Mouse (Mus musculus): ENCODE results near the gene Elac2.

The Elac2 gene

DNA sequence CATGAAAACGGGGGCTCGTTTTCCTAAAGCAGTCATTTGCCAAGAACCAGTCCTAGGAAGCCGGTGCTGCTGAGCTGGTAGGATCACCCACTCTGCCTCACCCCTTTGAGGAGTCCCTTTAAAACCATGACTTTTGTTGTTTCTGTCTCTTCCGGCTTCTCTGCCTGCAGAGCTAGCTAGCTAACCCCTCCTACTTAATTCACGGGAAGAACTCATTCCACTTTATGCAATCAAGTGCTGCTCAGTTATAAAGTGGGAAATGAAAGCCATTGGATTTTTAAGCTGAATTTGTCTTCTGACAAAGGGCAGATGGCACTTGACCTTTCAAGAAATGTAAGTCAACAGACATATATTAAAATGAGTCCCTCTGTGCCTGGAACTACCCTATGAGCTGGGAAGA, 49.2 kb downstream of the Elac2 start:
- no peak for DNase-seq

DNA sequence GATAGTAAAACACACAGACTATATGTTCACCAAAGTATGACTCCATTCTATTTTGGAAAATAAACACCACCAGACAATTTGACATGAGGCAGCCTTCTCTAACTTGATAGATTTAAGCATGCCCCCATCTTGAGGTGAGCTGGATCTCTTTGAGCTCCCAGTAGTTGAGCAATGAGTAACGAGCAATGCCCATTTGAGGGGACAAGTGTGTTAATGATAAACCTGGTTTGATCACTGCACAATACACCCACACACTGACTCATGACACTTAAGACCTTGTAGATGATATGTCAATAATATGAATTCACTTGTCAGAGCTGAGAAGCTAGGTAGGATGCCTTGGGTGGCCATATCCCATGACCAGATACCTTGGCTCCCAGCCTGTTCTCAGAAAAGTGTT, 51.4 kb downstream of the Elac2 start:
- DNase-seq: no peak

DNA sequence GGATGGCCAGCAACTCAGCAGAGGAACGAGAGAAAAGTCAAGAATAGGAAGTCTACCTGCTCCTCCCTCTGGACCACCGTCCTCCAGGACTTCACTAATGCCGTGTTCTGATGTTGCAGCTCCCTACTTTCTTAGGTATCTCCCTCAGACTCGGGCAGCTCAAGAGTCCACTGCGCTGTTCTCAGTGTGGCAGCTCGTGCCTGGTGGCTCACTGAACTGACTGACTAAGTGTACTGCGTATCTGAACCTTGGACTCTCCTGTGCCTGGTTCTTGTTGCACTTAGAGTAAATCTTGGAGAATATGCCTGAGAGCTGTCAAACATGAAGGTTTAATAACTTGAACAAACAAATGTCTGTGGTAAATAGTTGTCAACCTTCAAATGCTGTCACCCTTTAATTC, 53.4 kb downstream of the Elac2 start:
- no peak for DNase-seq

DNA sequence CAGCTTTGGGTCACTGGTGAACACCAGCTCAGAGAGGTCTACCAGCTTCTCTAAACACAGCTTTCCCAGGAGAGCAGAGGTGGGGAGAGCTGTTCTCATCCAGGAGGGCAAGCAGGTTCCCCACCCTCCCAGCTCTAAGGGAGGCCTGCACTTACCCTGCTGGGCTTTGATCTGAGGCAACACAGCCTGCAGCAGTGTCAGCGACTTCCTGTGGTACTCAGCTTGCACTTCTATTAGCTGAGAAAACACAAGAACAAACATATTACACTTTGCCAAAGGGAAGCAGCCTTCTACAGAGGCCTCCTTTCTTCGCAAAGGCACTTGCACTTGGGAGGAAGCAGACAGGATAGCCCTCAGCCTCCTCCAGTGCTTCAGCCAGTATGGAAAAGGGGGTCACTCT, 60.2 kb downstream of the Elac2 start:
- no peak for DNase-seq

DNA sequence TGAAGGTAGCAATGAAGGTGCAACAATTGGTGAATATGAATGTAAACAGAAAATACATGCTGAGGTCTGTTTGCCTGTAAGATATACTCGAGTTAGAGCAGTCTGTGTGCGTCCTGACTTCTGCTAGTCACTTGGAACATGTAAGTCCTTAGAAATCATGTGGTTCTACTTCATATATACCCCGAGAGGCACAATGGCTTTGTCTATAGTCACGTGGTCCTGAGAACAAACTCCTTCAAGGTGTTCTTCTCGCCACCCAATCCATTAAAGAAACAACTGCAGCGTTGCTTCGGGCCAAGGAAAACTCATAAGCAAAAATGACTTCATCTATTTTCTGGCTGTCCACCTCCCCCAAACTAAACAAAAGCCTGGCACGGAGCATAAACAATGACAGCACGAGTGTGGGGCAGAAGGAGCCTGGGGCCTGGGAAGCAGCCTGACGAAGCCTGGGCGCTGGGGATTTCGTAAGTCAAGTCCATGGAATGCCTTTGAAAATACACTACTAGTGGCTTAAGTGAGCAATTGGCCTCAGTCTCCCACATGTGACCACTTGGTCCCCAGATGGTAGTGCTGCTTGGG, 60.8 kb downstream of the Elac2 start:
- DNase-seq: no peak

DNA sequence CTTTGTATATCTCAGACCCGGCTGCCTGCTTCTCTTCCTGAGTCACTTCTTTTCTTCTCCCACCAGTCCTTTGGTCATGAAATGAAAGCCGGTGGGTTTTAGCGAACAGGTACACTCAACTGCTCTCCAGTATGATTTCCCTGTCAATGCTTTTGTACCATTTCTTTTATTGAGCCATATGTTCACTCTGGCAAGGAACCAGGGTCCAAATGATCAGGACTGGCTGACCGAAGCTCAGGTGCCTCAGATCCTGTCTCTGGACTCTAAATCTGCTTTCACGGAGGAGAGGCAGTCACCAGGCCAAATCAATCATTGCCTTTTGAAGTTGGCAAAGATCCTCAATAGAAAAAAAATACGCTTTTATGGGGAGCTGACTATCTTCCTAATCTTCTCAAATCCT, 61.7 kb downstream of the Elac2 start:
- DNase-seq: no peak

DNA sequence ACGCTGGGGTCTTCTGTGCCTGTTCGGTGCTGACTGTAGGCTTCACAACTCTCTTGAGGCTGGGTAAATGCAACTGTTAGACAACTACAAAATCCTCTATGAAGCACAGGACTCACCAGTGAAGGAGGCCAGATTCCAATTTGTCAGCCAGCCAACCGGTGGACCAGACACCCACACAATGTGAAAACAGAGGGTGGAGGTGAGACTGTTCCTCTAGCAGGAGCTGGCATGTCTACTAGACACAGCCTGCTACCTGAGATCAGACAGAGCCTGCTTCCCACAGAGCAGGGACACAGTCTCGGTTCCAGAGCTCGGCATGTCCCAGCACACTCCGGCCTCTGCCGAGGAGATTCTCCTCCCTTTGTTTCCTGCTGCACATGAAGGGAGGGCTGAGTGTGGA, 70.3 kb downstream of the Elac2 start:
- no peak for DNase-seq

DNA sequence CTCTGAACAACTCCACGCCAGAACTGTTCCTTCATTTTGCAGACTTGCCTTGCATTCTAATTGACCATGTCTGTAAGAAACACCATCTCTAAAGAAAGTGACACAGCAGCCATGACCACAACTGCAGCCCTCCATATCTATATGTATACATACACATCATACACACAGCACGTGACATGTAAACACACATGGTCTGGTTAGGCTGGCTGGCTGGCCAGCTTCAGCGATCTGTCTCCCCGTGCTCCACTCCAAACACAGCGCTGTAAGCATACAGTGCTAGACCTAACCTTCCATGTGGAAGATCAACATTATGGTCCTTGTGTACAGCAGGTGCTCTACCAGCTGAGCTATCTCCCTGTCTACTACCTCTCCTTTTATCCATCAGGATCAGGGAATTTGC, 72.0 kb downstream of the Elac2 start:
- DNase-seq: no peak

Data from thymus, adult 18-20 months (tissue).